28 mouse cellular contexts compared by ENCODE assay signal in genomic region chr3:122855149-122855548, GRCm38 (mm10). TPM values are rescaled to one million over a fixed set of nuclear protein-coding genes. Genes with fewer than 3 reads are reported as not detected.
DNase-seq lines count a peak whose midpoint lies in the region; ATAC-seq and TF ChIP-seq lines count a peak whose summit lies in the region.
"Had no signal": no experiment of that assay in that cellular context is flagged by ENCODE, and none has a peak within 500 bp of the region (broad histone marks: within the 10 kb centered on the region; RNA-seq: fewer than 3 reads in every experiment).

No protein-coding gene starts in this region.

- H3K36me3 ChIP-seq in forebrain, embryonic 13.5 days (ENCODE audit: poor library complexity, severe bottlenecking) = no peaks in the 10 kb centered on the region
- no peaks in the 10 kb centered on the region for H3K36me3 ChIP-seq in forebrain, postnatal 0 days (ENCODE audit: insufficient read depth)
- H3K36me3 ChIP-seq in testis, adult 2 months (ENCODE audit: control insufficient read depth, insufficient read depth, low read length) = no peaks in the 10 kb centered on the region
- H3K36me3 ChIP-seq: embryonic facial prominence, embryonic 15.5 days; heart, embryonic 10.5 days had no signal

- no peaks in the 10 kb centered on the region for H3K9me3 ChIP-seq in forebrain, embryonic 13.5 days (replicated peaks)
- H3K9me3 ChIP-seq in forebrain, postnatal 0 days (ENCODE audit: low read length) = no peaks in the 10 kb centered on the region
- H3K9me3 ChIP-seq: embryonic facial prominence, embryonic 15.5 days; heart, embryonic 10.5 days; neural tube, embryonic 12.5 days had no signal

- DNase-seq in forebrain, postnatal 0 days = no peak
- peak; percentile 21 for DNase-seq in left cerebral cortex, postnatal 4 days
- DNase-seq in left cerebral cortex, adult 18-20 months (ENCODE audit: low spot score in 2 of 2) = no peak
- no peak for DNase-seq in testis, postnatal 10 days (ENCODE audit: low spot score)
- no peak for DNase-seq in layer of hippocampus, adult 11-12 months (ENCODE audit: low spot score)
- DNase-seq: adrenal gland, postnatal 10 days; embryo, embryonic 11 days; gastrocnemius, postnatal 10 days; kidney, adult 2 months; kidney, postnatal 14 days; liver; right cerebral cortex, postnatal 14 days; spleen, adult 18-20 months; thymus, adult 18-20 months; thymus, postnatal 4 days had no signal

- no peak overlapping the region for H3K9ac ChIP-seq in forebrain, embryonic 13.5 days
- H3K9ac ChIP-seq in forebrain, postnatal 0 days = no peak overlapping the region
- H3K9ac ChIP-seq: embryonic facial prominence, embryonic 15.5 days; neural tube, embryonic 12.5 days had no signal

- no peak overlapping the region for H3K4me2 ChIP-seq in forebrain, embryonic 13.5 days
- H3K4me2 ChIP-seq in forebrain, postnatal 0 days (ENCODE audit: low read depth) = no peak overlapping the region
- H3K4me2 ChIP-seq: embryonic facial prominence, embryonic 15.5 days; neural tube, embryonic 12.5 days had no signal

- no peaks in the 10 kb centered on the region for H3K27me3 ChIP-seq in forebrain, embryonic 13.5 days
- no peaks in the 10 kb centered on the region for H3K27me3 ChIP-seq in forebrain, postnatal 0 days (ENCODE audit: insufficient read depth, low read length)
- no peaks in the 10 kb centered on the region for H3K27me3 ChIP-seq in testis, adult 2 months (ENCODE audit: control insufficient read depth, insufficient read depth, low read length)
- H3K27me3 ChIP-seq: CH12.LX; embryonic facial prominence, embryonic 15.5 days; neural tube, embryonic 12.5 days had no signal

- no peak overlapping the region for H3K27ac ChIP-seq in forebrain, embryonic 13.5 days
- no peak overlapping the region for H3K27ac ChIP-seq in forebrain, postnatal 0 days (ENCODE audit: low read depth, low read length)
- H3K27ac ChIP-seq in testis, adult 2 months (ENCODE audit: control insufficient read depth, insufficient read depth, low read depth, low read length) = peak overlapping the region; percentile 42; the same call in 1 of the 2 replicates
- H3K27ac ChIP-seq: embryonic facial prominence, embryonic 15.5 days; heart, embryonic 10.5 days; neural tube, embryonic 12.5 days had no signal

- no peak overlapping the region for H3K4me3 ChIP-seq in forebrain, embryonic 13.5 days
- H3K4me3 ChIP-seq in forebrain, postnatal 0 days (ENCODE audit: low read depth, low read length) = no peak overlapping the region
- H3K4me3 ChIP-seq in testis, adult 2 months (ENCODE audit: control insufficient read depth, low read depth, low read length) = peak overlapping the region; percentile 40; the same call in 1 of the 2 replicates
- H3K4me3 ChIP-seq: embryonic facial prominence, embryonic 15.5 days; heart, embryonic 10.5 days; neural tube, embryonic 12.5 days had no signal

- no peak for TF ChIP-seq CTCF in forebrain, postnatal 0 days (IDR thresholded peaks at IDR 0.05; ENCODE audit: low read depth)
- TF ChIP-seq CTCF in testis, adult 2 months (IDR thresholded peaks at IDR 0.05; ENCODE audit: control insufficient read depth, insufficient read depth, insufficient replicate concordance, low read depth, low read length) = no peak

- no peaks in the 10 kb centered on the region for H3K4me1 ChIP-seq in forebrain, embryonic 13.5 days
- H3K4me1 ChIP-seq in forebrain, postnatal 0 days (ENCODE audit: insufficient read depth) = no peaks in the 10 kb centered on the region
- peaks cover 2% of the 10 kb centered on the region for H3K4me1 ChIP-seq in testis, adult 2 months (ENCODE audit: control insufficient read depth, insufficient read depth, low read length)
- H3K4me1 ChIP-seq: neural tube, embryonic 12.5 days had no signal

- 44% methylated on average over 11 of the region's 11 CpGs for WGBS in forebrain, embryonic 13.5 days
- WGBS in forebrain, postnatal 0 days = 51% methylated on average over 11 of the region's 11 CpGs

- TF ChIP-seq POLR2A in testis, adult 2 months (IDR thresholded peaks at IDR 0.05; ENCODE audit: control insufficient read depth, low read depth, low read length) = no peak

- peak; percentile 30; the same call in 1 of the 2 replicates for ATAC-seq in forebrain, embryonic 13.5 days
- ATAC-seq in forebrain, postnatal 0 days = no peak
- ATAC-seq: activated CD4-positive, CD25-positive, alpha-beta regulatory T cell, adult 4 months; lung, postnatal 0 days had no signal

- intact Hi-C loops in left cerebral cortex, postnatal 4 days (cut with DNase I) = no loop called here

RNA-seq across cellular contexts. Expression of gene Fabp2, which starts 39.7 kb away (rescaled TPM):
- 0.81 TPM in 1 of 2 replicates, not detected in the other for polyA plus RNA-seq in forebrain, embryonic 13.5 days (2015; fragmentation: Nextera tagmentation; extraction: Ambion mirVana)
- total RNA-seq in forebrain, postnatal 0 days (2014; rRNA removed) = not detected in 2 replicates
- not detected in 2 replicates for polyA plus RNA-seq in forebrain, postnatal 0 days (2015; fragmentation: Nextera tagmentation; extraction: Ambion mirVana)
- not detected for total RNA-seq in left cerebral cortex, postnatal 4 days (2021)
- total RNA-seq in left cerebral cortex, adult 18-20 months (2021) = not detected
- polyA plus RNA-seq in testis, adult 2 months (2012; rRNA removed) = not detected in 2 replicates
- total RNA-seq: CH12.LX; gastrocnemius, postnatal 10 days; layer of hippocampus, adult 8-10 months; left cerebral cortex, postnatal 36 days; megakaryocyte progenitor cell, adult 5-6 weeks had no signal
- polyA plus RNA-seq: activated CD4-positive, CD25-positive, alpha-beta regulatory T cell, adult 4 months; frontal cortex, adult 2 months; hindbrain, embryonic 11.5 days; kidney, adult 2 months; neural tube, embryonic 12.5 days had no signal
